In the genomic region with DNA sequence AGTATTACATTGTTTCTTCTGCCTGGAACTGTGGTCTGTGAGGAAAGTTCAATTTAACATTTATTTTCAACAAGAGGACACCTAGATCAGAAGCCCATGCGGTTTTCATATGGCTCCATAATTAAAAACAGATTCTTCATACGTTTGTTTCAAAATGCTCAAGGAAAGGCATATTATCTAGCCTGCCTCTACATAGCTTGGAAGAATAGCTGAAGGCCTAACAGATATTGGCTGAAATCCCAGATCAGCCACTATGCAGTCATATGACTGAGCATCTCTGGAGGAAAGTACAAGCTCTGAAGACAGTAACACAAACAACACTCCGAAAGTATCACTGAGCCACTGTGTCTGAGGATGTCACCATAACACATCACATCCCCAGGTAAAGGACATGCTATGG, we compare ENCODE assay signal across 18 mouse cellular contexts.
DNase-seq lines count a peak whose midpoint lies in the region; ATAC-seq and TF ChIP-seq lines count a peak whose summit lies in the region.
"Had no signal": no experiment of that assay in that cellular context is flagged by ENCODE, and none has a peak within 500 bp of the region (broad histone marks: within the 10 kb centered on the region; RNA-seq: fewer than 3 reads in every experiment).

No protein-coding gene starts in this region.

- H3K4me1 ChIP-seq in kidney, adult 2 months (ENCODE audit: control insufficient read depth, insufficient read depth, low read length) = no peaks in the 10 kb centered on the region
- no peaks in the 10 kb centered on the region for H3K4me1 ChIP-seq in kidney, embryonic 14.5 days (ENCODE audit: control insufficient read depth, insufficient read depth, low read length)
- H3K4me1 ChIP-seq in lung, postnatal 0 days (ENCODE audit: insufficient read depth, low read depth, low read length) = no peaks in the 10 kb centered on the region
- peaks cover 6% of the 10 kb centered on the region; the same call in 1 of the 2 replicates for H3K4me1 ChIP-seq in embryonic facial prominence, embryonic 12.5 days
- H3K4me1 ChIP-seq: liver, embryonic 13.5 days; midbrain, embryonic 13.5 days had no signal

- H3K36me3 ChIP-seq in kidney, adult 2 months (ENCODE audit: control insufficient read depth, insufficient read depth, low read length) = no peaks in the 10 kb centered on the region
- no peaks in the 10 kb centered on the region; the same call in 1 of the 2 replicates for H3K36me3 ChIP-seq in kidney, embryonic 14.5 days (ENCODE audit: control insufficient read depth, insufficient read depth, low read length)
- H3K36me3 ChIP-seq in lung, postnatal 0 days (ENCODE audit: insufficient read depth, low read length) = no peaks in the 10 kb centered on the region
- H3K36me3 ChIP-seq in embryonic facial prominence, embryonic 12.5 days = peaks cover 10% of the 10 kb centered on the region
- H3K36me3 ChIP-seq: heart, embryonic 15.5 days; liver, embryonic 13.5 days; midbrain, embryonic 13.5 days had no signal

- H3K9me3 ChIP-seq in kidney, embryonic 14.5 days (ENCODE audit: control insufficient read depth, low read length) = no peaks in the 10 kb centered on the region
- no peaks in the 10 kb centered on the region for H3K9me3 ChIP-seq in lung, postnatal 0 days (ENCODE audit: low read length)
- no peaks in the 10 kb centered on the region for H3K9me3 ChIP-seq in embryonic facial prominence, embryonic 12.5 days
- H3K9me3 ChIP-seq: heart, embryonic 15.5 days; liver, embryonic 13.5 days; midbrain, embryonic 13.5 days had no signal

- no peaks in the 10 kb centered on the region for H3K27me3 ChIP-seq in kidney, adult 2 months (replicated peaks; ENCODE audit: control insufficient read depth, insufficient read depth, low read length)
- no peaks in the 10 kb centered on the region for H3K27me3 ChIP-seq in kidney, embryonic 14.5 days (ENCODE audit: control insufficient read depth, insufficient read depth, low read length)
- no peaks in the 10 kb centered on the region for H3K27me3 ChIP-seq in lung, postnatal 0 days (replicated peaks; ENCODE audit: insufficient read depth, low read length)
- H3K27me3 ChIP-seq in embryonic facial prominence, embryonic 12.5 days = no peaks in the 10 kb centered on the region
- H3K27me3 ChIP-seq: heart, embryonic 15.5 days; liver, embryonic 13.5 days; midbrain, embryonic 13.5 days had no signal

- no peak for TF ChIP-seq EP300 in lung, postnatal 0 days (IDR thresholded peaks at IDR 0.05)

- TF ChIP-seq CTCF in kidney, adult 2 months (conservative IDR thresholded peaks at IDR 0.05; ENCODE audit: insufficient read depth, insufficient read length, low read depth, low read length) = no peak
- TF ChIP-seq CTCF in lung, postnatal 0 days (IDR thresholded peaks at IDR 0.05) = no peak

- H3K4me2 ChIP-seq in kidney, embryonic 14.5 days (replicated peaks; ENCODE audit: low read depth, low read length) = no peak overlapping the region
- H3K4me2 ChIP-seq in lung, postnatal 0 days (replicated peaks; ENCODE audit: low read depth, low read length) = no peak overlapping the region
- no peak overlapping the region for H3K4me2 ChIP-seq in embryonic facial prominence, embryonic 12.5 days (replicated peaks)
- H3K4me2 ChIP-seq: heart, embryonic 15.5 days; liver, embryonic 13.5 days; midbrain, embryonic 13.5 days had no signal

- TF ChIP-seq POLR2A in kidney, adult 2 months (IDR thresholded peaks at IDR 0.05; ENCODE audit: low read depth, low read length) = no peak

- no peak overlapping the region for H3K9ac ChIP-seq in kidney, embryonic 14.5 days (ENCODE audit: low read depth, low read length)
- no peak overlapping the region for H3K9ac ChIP-seq in lung, postnatal 0 days (replicated peaks; ENCODE audit: low read depth)
- H3K9ac ChIP-seq in embryonic facial prominence, embryonic 12.5 days = no peak overlapping the region
- H3K9ac ChIP-seq: heart, embryonic 15.5 days; liver, embryonic 13.5 days; midbrain, embryonic 13.5 days had no signal

- WGBS in kidney, adult 2 months = 57% methylated on average over 3 of the region's 3 CpGs
- WGBS in kidney, embryonic 14.5 days = 74% methylated on average over 3 of the region's 3 CpGs
- WGBS in lung, postnatal 0 days = 52% methylated on average over 3 of the region's 3 CpGs
- WGBS in embryonic facial prominence, embryonic 12.5 days = 40% methylated on average over 3 of the region's 3 CpGs

- peak; percentile 69 for DNase-seq in kidney, adult 2 months
- DNase-seq in lung, postnatal 0 days (ENCODE audit: low spot score) = peak; percentile 7
- no peak for DNase-seq in lung, postnatal 25 days (ENCODE audit: low spot score)
- DNase-seq in kidney, postnatal 36 days = peak; percentile 21 to 57
- no peak for DNase-seq in gastrocnemius, postnatal 10 days
- DNase-seq: adrenal gland, adult 8-10 months; cerebellum, adult 18-20 months; heart, adult 18-20 months; left cerebral cortex, postnatal 4 days; liver, embryonic 13.5 days; retina, postnatal 1 day; thymus, postnatal 4 days had no signal

- ATAC-seq in kidney, embryonic 14.5 days (ENCODE audit: low FRiP score, low TSS enrichment) = no peak
- no peak for ATAC-seq in lung, postnatal 0 days
- 0 out of 2 replicates have a peak, but pooled peaks have one; percentile 35 for ATAC-seq in embryonic facial prominence, embryonic 12.5 days (ENCODE audit: insufficient number of reproducible peaks, insufficient read depth, low FRiP score, low TSS enrichment)
- ATAC-seq: forebrain, embryonic 16.5 days; midbrain, embryonic 13.5 days had no signal

- no peak overlapping the region for H3K4me3 ChIP-seq in kidney, adult 2 months (ENCODE audit: insufficient read depth, low read depth, low read length)
- no peak overlapping the region for H3K4me3 ChIP-seq in kidney, embryonic 14.5 days (ENCODE audit: low read length)
- no peak overlapping the region for H3K4me3 ChIP-seq in lung, postnatal 0 days (ENCODE audit: low read depth, low read length)
- no peak overlapping the region for H3K4me3 ChIP-seq in embryonic facial prominence, embryonic 12.5 days
- H3K4me3 ChIP-seq: erythroblast, embryonic 14.5 days; heart, embryonic 15.5 days; liver, embryonic 13.5 days; midbrain, embryonic 13.5 days had no signal

- no peak overlapping the region for H3K27ac ChIP-seq in kidney, adult 2 months (ENCODE audit: insufficient read depth, low read depth, low read length)
- H3K27ac ChIP-seq in kidney, embryonic 14.5 days (ENCODE audit: low read depth, low read length) = no peak overlapping the region
- H3K27ac ChIP-seq in lung, postnatal 0 days (ENCODE audit: low read length) = no peak overlapping the region
- H3K27ac ChIP-seq in embryonic facial prominence, embryonic 12.5 days = peak overlapping the region; percentile 36; the same call in 1 of the 2 replicates
- H3K27ac ChIP-seq: heart, embryonic 15.5 days; liver, embryonic 13.5 days; midbrain, embryonic 13.5 days had no signal

Comparison
In these comparisons a context has a peak if more than half of its experiments do, and no peak if none do; other contexts are left out.
1. DNase-seq: peak in kidney, adult 2 months (single experiment), lung, postnatal 0 days (single experiment) and kidney, postnatal 36 days (2 of 2); none in lung, postnatal 25 days (single experiment) and gastrocnemius, postnatal 10 days (single experiment).